Comparison of ENCODE assay signal across 8 mouse cellular contexts in genomic region chr19:42744162-42744586, GRCm38 (mm10). TPM values are rescaled to one million over a fixed set of nuclear protein-coding genes. Genes with fewer than 3 reads are reported as not detected.
DNase-seq lines count a peak whose midpoint lies in the region; ATAC-seq and TF ChIP-seq lines count a peak whose summit lies in the region.

No protein-coding gene starts in this region.

- ATAC-seq in limb, embryonic 11.5 days (ENCODE audit: insufficient number of reproducible peaks, low FRiP score, low TSS enrichment, low read depth), result no peak
- ATAC-seq in stomach, embryonic 15.5 days (ENCODE audit: insufficient read depth, low FRiP score, low read depth), result peak; percentile 74

- no peak for TF ChIP-seq POLR2A in kidney, adult 2 months (IDR thresholded peaks at IDR 0.05; ENCODE audit: low read depth, low read length)

- intact Hi-C loops in gastrocnemius, postnatal 36 days (cut with DNase I), result no loop called here

- H3K9ac ChIP-seq in limb, embryonic 11.5 days (ENCODE audit: low read length), result no peak overlapping the region
- no peak overlapping the region for H3K9ac ChIP-seq in stomach, embryonic 15.5 days

- DNase-seq in urinary bladder, postnatal 14 days (ENCODE audit: low spot score), result peak; percentile 66
- no peak for DNase-seq in urinary bladder, adult 2 months (ENCODE audit: low spot score)
- DNase-seq in embryo, embryonic 11.5 days (ENCODE audit: low read depth, low spot score), result peak; percentile 31
- DNase-seq in gastrocnemius, postnatal 36 days, result peak; percentile 39 to 46
- peak; percentile 59 for DNase-seq in kidney, adult 2 months
- DNase-seq in limb, embryonic 11.5 days (ENCODE audit: low spot score), result peak; percentile 67
- peak; percentile 51 for DNase-seq in midbrain, embryonic 10.5 days (ENCODE audit: low spot score)

- no peak overlapping the region for H3K4me3 ChIP-seq in kidney, adult 2 months (ENCODE audit: insufficient read depth, low read depth, low read length)
- no peak overlapping the region for H3K4me3 ChIP-seq in limb, embryonic 11.5 days (ENCODE audit: low read depth, low read length)
- H3K4me3 ChIP-seq in midbrain, embryonic 10.5 days, result no peak overlapping the region
- no peak overlapping the region for H3K4me3 ChIP-seq in stomach, embryonic 15.5 days (replicated peaks)

- no peaks in the 10 kb centered on the region for H3K36me3 ChIP-seq in kidney, adult 2 months (ENCODE audit: control insufficient read depth, insufficient read depth, low read length)
- H3K36me3 ChIP-seq in limb, embryonic 11.5 days (ENCODE audit: control insufficient read depth, insufficient read depth, low read length), result no peaks in the 10 kb centered on the region
- no peaks in the 10 kb centered on the region for H3K36me3 ChIP-seq in midbrain, embryonic 10.5 days
- H3K36me3 ChIP-seq in stomach, embryonic 15.5 days, result no peaks in the 10 kb centered on the region

- no peak overlapping the region for H3K4me2 ChIP-seq in limb, embryonic 11.5 days (ENCODE audit: low read depth, severe bottlenecking)
- no peak overlapping the region for H3K4me2 ChIP-seq in stomach, embryonic 15.5 days

- no peak overlapping the region for H3K27ac ChIP-seq in kidney, adult 2 months (ENCODE audit: insufficient read depth, low read depth, low read length)
- H3K27ac ChIP-seq in limb, embryonic 11.5 days (replicated peaks; ENCODE audit: low read depth, low read length), result no peak overlapping the region
- H3K27ac ChIP-seq in midbrain, embryonic 10.5 days (replicated peaks), result no peak overlapping the region
- no peak overlapping the region for H3K27ac ChIP-seq in stomach, embryonic 15.5 days

- H3K9me3 ChIP-seq in limb, embryonic 11.5 days (ENCODE audit: control insufficient read depth, low read length), result no peaks in the 10 kb centered on the region
- no peaks in the 10 kb centered on the region for H3K9me3 ChIP-seq in midbrain, embryonic 10.5 days (replicated peaks)
- H3K9me3 ChIP-seq in stomach, embryonic 15.5 days, result no peaks in the 10 kb centered on the region

- 24% methylated on average over 4 of the region's 4 CpGs for WGBS in kidney, adult 2 months
- 42% methylated on average over 4 of the region's 4 CpGs for WGBS in limb, embryonic 11.5 days
- 41% methylated on average over 4 of the region's 4 CpGs for WGBS in midbrain, embryonic 10.5 days
- WGBS in stomach, embryonic 15.5 days, result 21% methylated on average over 4 of the region's 4 CpGs

- no peaks in the 10 kb centered on the region for H3K27me3 ChIP-seq in kidney, adult 2 months (replicated peaks; ENCODE audit: control insufficient read depth, insufficient read depth, low read length)
- no peaks in the 10 kb centered on the region for H3K27me3 ChIP-seq in limb, embryonic 11.5 days (ENCODE audit: control insufficient read depth, insufficient read depth, low read length)
- 0 out of 2 replicates have a peak, but pooled peaks cover 5% of the 10 kb centered on the region for H3K27me3 ChIP-seq in midbrain, embryonic 10.5 days (ENCODE audit: low read depth, poor library complexity, severe bottlenecking)
- H3K27me3 ChIP-seq in stomach, embryonic 15.5 days (replicated peaks), result no peaks in the 10 kb centered on the region

- H3K4me1 ChIP-seq in kidney, adult 2 months (ENCODE audit: control insufficient read depth, insufficient read depth, low read length), result peaks cover 4% of the 10 kb centered on the region; the same call in 1 of the 2 replicates
- no peaks in the 10 kb centered on the region for H3K4me1 ChIP-seq in limb, embryonic 11.5 days (ENCODE audit: control insufficient read depth, insufficient read depth, low read length)
- peaks cover 25% of the 10 kb centered on the region for H3K4me1 ChIP-seq in midbrain, embryonic 10.5 days
- peaks cover 14% of the 10 kb centered on the region for H3K4me1 ChIP-seq in stomach, embryonic 15.5 days

- peak; percentile 89 for TF ChIP-seq CTCF in kidney, adult 2 months (conservative IDR thresholded peaks at IDR 0.05; ENCODE audit: insufficient read depth, insufficient read length, low read depth, low read length)

RNA-seq across cellular contexts. Expression of gene Pyroxd2, which starts 8.4 kb away (rescaled TPM):
- polyA plus RNA-seq in urinary bladder, adult 2 months (2012; rRNA removed), result 7.2 and 9.0 TPM in 2 replicates
- under 1 TPM; 0.79 to 0.96 TPM for total RNA-seq in gastrocnemius, postnatal 36 days (2021)
- polyA plus RNA-seq in kidney, adult 2 months (2012; rRNA removed), result 68.9 and 74.1 TPM in 2 replicates
- polyA plus RNA-seq in limb, embryonic 11.5 days (2014; fragmentation: Nextera tagmentation; extraction: Ambion mirVana), result 0.71 and 0.88 TPM in 2 replicates
- 0.46 and 0.83 TPM in 2 replicates for polyA plus RNA-seq in midbrain, embryonic 10.5 days (2016; fragmentation: Nextera tagmentation; extraction: Ambion mirVana)
- 4.1 TPM in 2 replicates for polyA plus RNA-seq in stomach, embryonic 15.5 days (2015; fragmentation: Nextera tagmentation; extraction: Ambion mirVana)

RNA-seq across cellular contexts. Expression of gene Hps1, which starts 35.6 kb away (rescaled TPM):
- 21.4 and 24.3 TPM in 2 replicates for polyA plus RNA-seq in urinary bladder, adult 2 months (2012; rRNA removed)
- total RNA-seq in gastrocnemius, postnatal 36 days (2021), result 1 to 10 TPM in 1 of 2 experiments, under 1 TPM in 1; 0.51 to 1.5 TPM
- polyA plus RNA-seq in kidney, adult 2 months (2012; rRNA removed), result 20.1 and 23.6 TPM in 2 replicates
- 10.0 and 10.5 TPM in 2 replicates for polyA plus RNA-seq in limb, embryonic 11.5 days (2014; fragmentation: Nextera tagmentation; extraction: Ambion mirVana)
- 17.5 and 19.4 TPM in 2 replicates for polyA plus RNA-seq in midbrain, embryonic 10.5 days (2016; fragmentation: Nextera tagmentation; extraction: Ambion mirVana)
- 16.0 and 18.0 TPM in 2 replicates for polyA plus RNA-seq in stomach, embryonic 15.5 days (2015; fragmentation: Nextera tagmentation; extraction: Ambion mirVana)
